Mouse (Mus musculus): ENCODE measurements around the gene G530012D18Rik. TPM values are rescaled to one million over a fixed set of nuclear protein-coding genes. Genes with fewer than 3 reads are reported as not detected.
"Not testable (repeated sequence)": the region's sequence is repeated elsewhere in the genome, so short reads cannot be mapped to it uniquely, and the experiment has no call there.

Gene G530012D18Rik
- polyA plus RNA-seq, 1 experiment from 2014 or later, result not detected

DNA sequence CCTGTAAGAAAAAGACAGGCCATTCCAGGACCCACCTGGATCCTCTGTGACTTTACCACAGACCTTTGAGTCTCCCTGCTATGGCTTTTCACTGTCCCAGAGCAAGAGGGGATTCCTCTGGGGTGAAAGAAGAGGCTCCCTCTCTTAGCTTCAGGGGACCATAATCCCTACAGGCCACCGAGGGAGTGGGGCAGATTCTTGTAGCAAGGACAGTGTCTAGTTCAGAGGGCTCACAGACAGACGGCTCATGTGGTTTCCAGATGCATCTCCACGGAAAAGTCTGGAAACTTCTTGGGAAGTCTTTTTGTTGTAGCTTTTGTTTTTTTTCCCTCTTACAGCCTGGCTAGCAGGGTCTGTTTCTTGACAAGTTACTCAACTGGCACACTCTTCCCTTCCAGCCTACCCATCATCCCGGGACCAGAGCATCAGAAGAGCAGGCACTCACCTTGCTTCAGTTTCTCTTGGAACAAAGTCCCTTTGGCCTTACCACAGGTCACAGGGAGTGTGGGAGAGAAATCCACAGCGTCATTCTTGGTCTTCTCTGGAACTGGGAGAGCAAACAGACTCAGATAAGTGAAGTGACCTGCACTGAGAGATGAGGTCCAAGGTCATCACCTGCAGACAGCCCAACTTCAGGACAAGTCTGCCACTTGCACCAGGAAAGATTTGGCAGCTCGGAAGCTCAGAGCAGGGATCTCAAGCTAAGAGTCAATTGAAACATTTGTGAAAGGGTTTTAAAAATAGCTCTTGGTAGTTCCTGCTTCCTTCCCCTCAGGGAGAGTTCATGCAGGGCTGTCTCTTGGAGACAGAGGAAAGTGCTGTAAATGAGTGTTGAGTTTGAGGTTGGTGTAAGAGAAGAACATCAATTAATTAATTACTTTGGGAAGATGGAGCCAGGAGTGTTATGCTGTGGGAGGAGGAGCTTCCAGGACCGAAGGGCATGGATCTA is 4.0 kb downstream of the G530012D18Rik start:
- not testable (repeated sequence) for H3K4me1 ChIP-seq (ENCODE audit: control insufficient read depth, low read depth, low read length); H3K9me3 ChIP-seq (replicated peaks; ENCODE audit: control insufficient read depth, low read length); H3K4me3 ChIP-seq (ENCODE audit: low read depth, low read length); H3K4me2 ChIP-seq (ENCODE audit: low read depth, low read length); H3K9ac ChIP-seq (ENCODE audit: low read depth, low read length); H3K27me3 ChIP-seq (ENCODE audit: control insufficient read depth, insufficient read depth, low read depth, low read length); ATAC-seq (ENCODE audit: low read depth); H3K27ac ChIP-seq (ENCODE audit: low read length); H3K36me3 ChIP-seq (ENCODE audit: control insufficient read depth, insufficient read depth)
- 58% methylated on average over 6 of the region's 7 CpGs for WGBS (ENCODE audit: insufficient replicate concordance)

DNA sequence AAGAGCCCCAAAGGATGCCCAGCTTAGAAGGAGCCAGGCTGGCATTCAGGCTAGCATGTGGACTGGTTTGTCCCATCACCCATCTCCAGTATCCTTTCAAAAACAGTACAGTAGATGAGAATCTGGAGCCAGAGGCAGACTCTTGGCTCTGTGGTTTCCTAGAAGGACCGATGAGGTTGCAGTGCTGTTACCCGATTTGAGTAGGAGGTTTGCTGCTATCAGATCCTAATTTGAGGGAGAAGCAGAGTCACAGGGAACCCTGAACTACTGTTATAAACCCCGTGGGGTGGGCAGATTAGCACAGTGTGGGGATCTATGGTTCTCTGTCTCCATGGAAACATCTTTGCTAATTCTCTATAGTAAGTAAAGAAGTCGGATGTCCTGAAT is 4.7 kb downstream of the G530012D18Rik start:
- not testable (repeated sequence) for H3K27ac ChIP-seq (ENCODE audit: low read length); H3K9me3 ChIP-seq (replicated peaks; ENCODE audit: control insufficient read depth, low read length); H3K36me3 ChIP-seq (ENCODE audit: control insufficient read depth, insufficient read depth); H3K27me3 ChIP-seq (ENCODE audit: control insufficient read depth, insufficient read depth, low read depth, low read length); H3K4me2 ChIP-seq (ENCODE audit: low read depth, low read length); H3K9ac ChIP-seq (ENCODE audit: low read depth, low read length); H3K4me1 ChIP-seq (ENCODE audit: control insufficient read depth, low read depth, low read length); H3K4me3 ChIP-seq (ENCODE audit: low read depth, low read length); ATAC-seq (ENCODE audit: low read depth)
- 34% methylated on average over 2 of the region's 4 CpGs for whole genome bisulfite sequencing (ENCODE audit: insufficient replicate concordance)

DNA sequence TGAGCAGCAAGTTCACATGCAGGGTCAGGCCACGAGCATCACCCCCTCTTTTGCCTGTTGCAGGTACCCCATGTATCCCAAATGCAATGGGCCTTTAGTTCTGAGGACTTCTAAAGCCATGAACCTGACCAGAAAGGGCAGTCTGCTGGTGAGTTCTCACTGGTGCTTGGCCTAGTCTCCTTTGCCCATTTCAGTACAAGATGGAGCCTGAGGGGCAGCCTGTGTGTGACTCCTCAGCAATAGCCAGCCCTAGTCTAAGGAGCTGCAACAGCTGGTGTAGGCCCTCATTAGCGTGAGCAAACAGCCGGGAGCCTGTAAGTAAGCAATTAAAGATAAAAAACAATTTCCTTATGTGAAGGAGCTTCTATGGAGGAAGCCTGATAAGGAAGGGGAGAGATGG is 5.1 kb downstream of the G530012D18Rik start:
- H3K4me1 ChIP-seq (ENCODE audit: control insufficient read depth, low read depth, low read length); H3K9ac ChIP-seq (ENCODE audit: low read depth, low read length); ATAC-seq (ENCODE audit: low read depth); H3K4me3 ChIP-seq (ENCODE audit: low read depth, low read length); H3K36me3 ChIP-seq (ENCODE audit: control insufficient read depth, insufficient read depth); H3K9me3 ChIP-seq (replicated peaks; ENCODE audit: control insufficient read depth, low read length); H3K4me2 ChIP-seq (ENCODE audit: low read depth, low read length); H3K27me3 ChIP-seq (ENCODE audit: control insufficient read depth, insufficient read depth, low read depth, low read length); H3K27ac ChIP-seq (ENCODE audit: low read length): not testable (repeated sequence)
- 46% methylated on average over 3 of the region's 3 CpGs for WGBS (ENCODE audit: insufficient replicate concordance)

DNA sequence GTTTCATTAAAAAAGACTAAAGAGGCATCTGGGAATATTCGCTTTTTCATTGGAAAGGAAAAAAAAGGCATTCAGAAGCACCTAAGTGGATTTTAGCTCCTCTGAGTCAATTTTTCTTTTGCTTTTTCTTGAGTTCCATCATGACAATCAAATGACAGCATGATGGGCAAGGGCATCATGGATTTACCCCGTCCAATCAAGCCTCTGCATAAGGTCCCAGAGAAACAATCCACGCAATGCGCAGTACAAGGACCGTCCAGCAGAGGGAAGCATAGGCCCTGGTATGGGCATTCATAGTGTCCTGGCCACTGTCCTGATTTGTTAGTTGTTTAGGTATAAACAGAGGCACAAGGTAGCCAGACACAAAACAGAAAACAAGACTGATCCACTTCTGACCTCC is 6.0 kb downstream of the G530012D18Rik start:
- 35% methylated on average over 5 of the region's 5 CpGs for WGBS (ENCODE audit: insufficient replicate concordance)
- not testable (repeated sequence) for H3K9me3 ChIP-seq (replicated peaks; ENCODE audit: control insufficient read depth, low read length); H3K9ac ChIP-seq (ENCODE audit: low read depth, low read length); H3K27ac ChIP-seq (ENCODE audit: low read length); H3K36me3 ChIP-seq (ENCODE audit: control insufficient read depth, insufficient read depth); ATAC-seq (ENCODE audit: low read depth); H3K4me2 ChIP-seq (ENCODE audit: low read depth, low read length); H3K4me3 ChIP-seq (ENCODE audit: low read depth, low read length); H3K4me1 ChIP-seq (ENCODE audit: control insufficient read depth, low read depth, low read length); H3K27me3 ChIP-seq (ENCODE audit: control insufficient read depth, insufficient read depth, low read depth, low read length)

DNA sequence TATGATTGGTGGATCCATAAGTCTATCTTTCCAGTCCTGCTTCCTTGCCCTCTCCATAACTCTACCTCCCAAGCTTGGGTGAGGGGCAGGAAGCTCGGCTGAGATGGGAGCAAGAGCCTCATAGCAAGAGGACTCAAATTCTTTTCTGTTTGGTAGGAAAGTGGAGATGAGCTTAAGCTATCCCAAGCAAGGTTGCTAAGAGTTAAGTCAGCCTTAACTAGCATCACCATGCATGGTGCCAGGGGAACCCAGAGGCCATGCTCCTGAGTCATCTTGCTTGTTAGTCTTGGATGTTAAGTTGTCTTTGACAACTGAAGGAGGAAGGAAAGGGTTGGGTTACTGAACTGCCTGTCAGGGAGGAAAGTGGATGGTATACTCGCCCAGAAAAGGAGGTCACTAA is 13.2 kb downstream of the G530012D18Rik start:
- not testable (repeated sequence) for H3K4me1 ChIP-seq (ENCODE audit: control insufficient read depth, low read depth, low read length); H3K9me3 ChIP-seq (replicated peaks; ENCODE audit: control insufficient read depth, low read length); ATAC-seq (ENCODE audit: low read depth); H3K4me3 ChIP-seq (ENCODE audit: low read depth, low read length); H3K9ac ChIP-seq (ENCODE audit: low read depth, low read length); H3K4me2 ChIP-seq (ENCODE audit: low read depth, low read length); H3K27me3 ChIP-seq (ENCODE audit: control insufficient read depth, insufficient read depth, low read depth, low read length); H3K36me3 ChIP-seq (ENCODE audit: control insufficient read depth, insufficient read depth); H3K27ac ChIP-seq (ENCODE audit: low read length)
- 38% methylated on average over 1 of the region's 2 CpGs for whole genome bisulfite sequencing (ENCODE audit: insufficient replicate concordance)

DNA sequence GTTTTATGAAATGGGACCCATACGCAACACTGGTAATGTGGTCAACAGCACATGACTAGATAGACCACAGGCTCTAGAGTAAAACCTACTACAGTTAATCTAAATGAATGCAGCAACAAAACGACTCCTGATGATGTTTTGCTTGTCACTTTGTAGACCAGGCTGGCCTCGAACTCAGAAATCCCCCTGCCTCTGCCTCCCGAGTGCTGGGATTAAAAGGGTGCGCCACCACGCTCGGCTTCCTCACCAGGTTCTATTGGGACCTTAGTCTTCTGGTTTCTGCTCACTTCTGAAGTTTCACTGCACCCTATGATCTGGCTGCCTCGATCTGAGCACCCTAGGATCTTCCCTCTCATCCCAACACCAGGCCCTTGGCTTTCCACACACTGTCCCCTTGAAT is 17.1 kb downstream of the G530012D18Rik start:
- not testable (repeated sequence) for ATAC-seq (ENCODE audit: low read depth); H3K27me3 ChIP-seq (ENCODE audit: control insufficient read depth, insufficient read depth, low read depth, low read length); H3K4me3 ChIP-seq (ENCODE audit: low read depth, low read length); H3K9ac ChIP-seq (ENCODE audit: low read depth, low read length); H3K27ac ChIP-seq (ENCODE audit: low read length); H3K36me3 ChIP-seq (ENCODE audit: control insufficient read depth, insufficient read depth); H3K4me1 ChIP-seq (ENCODE audit: control insufficient read depth, low read depth, low read length); H3K4me2 ChIP-seq (ENCODE audit: low read depth, low read length); H3K9me3 ChIP-seq (replicated peaks; ENCODE audit: control insufficient read depth, low read length)
- WGBS (ENCODE audit: insufficient replicate concordance), result 69% methylated on average over 8 of the region's 8 CpGs

DNA sequence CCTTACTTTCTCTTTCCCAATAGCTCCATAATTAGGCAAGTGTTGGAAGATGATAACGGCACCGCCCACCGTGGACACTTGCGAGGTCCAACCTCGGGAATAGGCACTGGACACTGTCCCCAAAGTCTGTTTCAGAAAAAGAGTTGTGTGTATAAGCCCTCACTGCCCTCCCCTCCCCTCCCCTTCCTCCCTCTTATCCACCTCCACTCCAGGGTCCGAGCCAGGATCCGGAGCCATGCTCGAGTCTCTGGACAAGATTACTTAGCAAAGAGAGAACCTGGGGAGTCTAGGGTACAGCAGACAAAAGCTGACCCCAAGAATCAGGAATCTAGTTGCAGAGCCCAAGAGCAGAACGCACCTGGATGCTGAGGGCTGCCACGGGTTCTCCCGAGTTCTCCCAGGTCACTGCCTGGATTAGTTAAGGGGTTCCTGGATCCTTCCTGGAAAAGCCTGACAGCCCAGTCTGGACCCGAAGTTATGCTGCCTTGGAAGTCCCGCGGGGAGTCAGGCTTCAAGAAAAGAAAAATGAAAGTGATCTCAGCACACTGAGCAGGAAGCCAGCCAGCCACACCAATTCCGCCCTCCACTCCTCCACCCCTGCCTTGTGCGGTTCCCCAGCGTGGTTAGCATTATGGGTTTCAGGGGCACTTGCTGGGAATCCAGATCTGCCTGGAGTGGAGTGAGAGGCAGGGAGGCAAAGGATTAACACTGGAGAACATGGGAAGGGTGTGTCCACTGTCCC is 23.0 kb downstream of the G530012D18Rik start, which contains the start of gene Sp110:
Gene Sp110 (minus strand): TSS at position 547 of the 742 bp plus-strand sequence.
- not testable (repeated sequence) for H3K4me3 ChIP-seq (ENCODE audit: low read depth, low read length); H3K36me3 ChIP-seq (ENCODE audit: control insufficient read depth, insufficient read depth); H3K4me2 ChIP-seq (ENCODE audit: low read depth, low read length); ATAC-seq (ENCODE audit: low read depth); H3K9ac ChIP-seq (ENCODE audit: low read depth, low read length); H3K4me1 ChIP-seq (ENCODE audit: control insufficient read depth, low read depth, low read length); H3K9me3 ChIP-seq (replicated peaks; ENCODE audit: control insufficient read depth, low read length); H3K27me3 ChIP-seq (ENCODE audit: control insufficient read depth, insufficient read depth, low read depth, low read length); H3K27ac ChIP-seq (ENCODE audit: low read length)
- WGBS (ENCODE audit: insufficient replicate concordance), result 41% methylated on average over 16 of the region's 17 CpGs

DNA sequence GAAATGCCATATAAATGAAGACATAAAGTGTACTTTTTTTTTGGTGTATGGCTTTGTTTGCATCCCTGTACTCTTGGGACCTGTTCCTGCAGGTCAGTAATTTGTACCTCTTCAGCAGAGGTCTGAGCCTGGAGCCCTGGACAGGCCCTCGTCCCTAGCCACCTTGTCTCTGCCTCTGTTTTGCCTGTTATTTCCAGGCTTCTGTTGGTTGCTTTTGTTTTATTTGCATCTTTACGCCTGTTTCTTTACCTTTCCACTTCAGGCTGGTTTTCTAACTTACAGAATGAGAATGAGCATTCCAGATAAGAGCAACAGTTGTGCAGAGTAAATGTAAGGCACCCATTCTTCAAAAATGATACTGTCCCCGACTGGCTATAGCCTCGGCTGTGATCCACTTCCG is 24.6 kb downstream of the G530012D18Rik start, which contains the start of gene Sp140:
Gene Sp140 (plus strand): TSS at position 301 of the 400 bp plus-strand sequence.
- no CpG with 5 or more reads among the region's 5 CpGs for WGBS (ENCODE audit: insufficient replicate concordance)
- not testable (repeated sequence) for H3K27ac ChIP-seq (ENCODE audit: low read length); H3K36me3 ChIP-seq (ENCODE audit: control insufficient read depth, insufficient read depth); H3K9ac ChIP-seq (ENCODE audit: low read depth, low read length); H3K27me3 ChIP-seq (ENCODE audit: control insufficient read depth, insufficient read depth, low read depth, low read length); ATAC-seq (ENCODE audit: low read depth); H3K4me3 ChIP-seq (ENCODE audit: low read depth, low read length); H3K9me3 ChIP-seq (replicated peaks; ENCODE audit: control insufficient read depth, low read length); H3K4me1 ChIP-seq (ENCODE audit: control insufficient read depth, low read depth, low read length)
- H3K4me2 ChIP-seq (ENCODE audit: low read depth, low read length), result peak within 1 kb of the TSS; percentile 22

DNA sequence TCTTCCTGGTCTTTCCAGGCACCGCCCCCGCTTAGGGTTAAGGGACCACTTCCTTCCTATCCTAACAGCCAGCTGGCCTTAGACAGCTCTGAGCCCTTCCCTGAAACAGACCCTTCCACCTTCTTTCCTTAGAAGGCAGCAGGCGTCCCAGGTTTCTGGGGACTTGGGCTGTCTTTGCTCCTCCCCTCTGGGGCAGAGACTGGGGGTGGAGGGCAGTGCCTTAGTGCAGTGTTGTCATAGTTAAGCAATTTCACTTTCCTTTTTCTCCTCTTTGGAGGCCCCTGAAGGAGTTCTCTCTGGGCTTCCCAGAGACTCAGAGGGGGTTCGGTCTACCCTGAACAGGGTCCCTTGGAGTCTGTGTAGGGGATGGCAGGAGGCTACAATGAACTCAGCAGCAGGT is 25.3 kb downstream of the G530012D18Rik start:
- 43% methylated on average over 4 of the region's 4 CpGs for WGBS (ENCODE audit: insufficient replicate concordance)
- peak overlapping the region; percentile 22 for H3K4me2 ChIP-seq (ENCODE audit: low read depth, low read length)
- not testable (repeated sequence) for H3K36me3 ChIP-seq (ENCODE audit: control insufficient read depth, insufficient read depth); H3K9ac ChIP-seq (ENCODE audit: low read depth, low read length); H3K4me1 ChIP-seq (ENCODE audit: control insufficient read depth, low read depth, low read length); H3K4me3 ChIP-seq (ENCODE audit: low read depth, low read length); H3K27ac ChIP-seq (ENCODE audit: low read length); ATAC-seq (ENCODE audit: low read depth); H3K9me3 ChIP-seq (replicated peaks; ENCODE audit: control insufficient read depth, low read length); H3K27me3 ChIP-seq (ENCODE audit: control insufficient read depth, insufficient read depth, low read depth, low read length)

All from liver, embryonic 16.5 days (tissue).